Mouse (Mus musculus) stomach, embryonic 16.5 days (tissue): ENCODE data around the gene Col20a1. TPM values are rescaled to one million over a fixed set of nuclear protein-coding genes. Genes with fewer than 3 reads are reported as not detected.
A peak's percentile ranks its signal among the peaks of the same experiment; 100 is the strongest.

Source experiments
- ATAC-seq: fragments of 200-750 bp; cut with Nextera tagmentation; 2 replicates; pipeline ENCODE4 v1.8.0; 2017; ENCODE audit warnings: moderate number of reproducible peaks, moderate TSS enrichment; ENCODE audit not compliant: insufficient read depth, low FRiP score
- H3K27ac ChIP-seq: fragments of 300-500 bp; sonication (generic); 2 replicates; pipeline ENCODE4 v1.5.1; 2014; ENCODE audit warnings: low read length
- H3K27me3 ChIP-seq: fragments of 300-500 bp; sonication (generic); 2 replicates; pipeline ENCODE4 v1.6.1; 2014; ENCODE audit warnings: low read length, control low read depth, mixed read lengths; ENCODE audit not compliant: control insufficient read depth, insufficient read depth
- H3K36me3 ChIP-seq: fragments of 300-500 bp; sonication (generic); 2 replicates; pipeline ENCODE4 v1.6.1; 2014; ENCODE audit warnings: low read length; ENCODE audit not compliant: control insufficient read depth, insufficient read depth
- H3K4me1 ChIP-seq: fragments of 300-500 bp; sonication (generic); 2 replicates; pipeline ENCODE4 v1.6.1; 2014; ENCODE audit warnings: low read length, control low read depth, mixed read lengths; ENCODE audit not compliant: control insufficient read depth, insufficient read depth
- H3K4me2 ChIP-seq: fragments of 300-500 bp; sonication (generic); 2 replicates; pipeline ENCODE4 v1.6.1; 2014; ENCODE audit warnings: low read depth, low read length, mixed read lengths
- H3K4me3 ChIP-seq: fragments of 300-500 bp; sonication (generic); replicated peaks from 2 replicates; pipeline ENCODE4 v1.5.1; 2014; ENCODE audit warnings: mild to moderate bottlenecking, low read length
- H3K9ac ChIP-seq: fragments of 300-500 bp; sonication (generic); 2 replicates; pipeline ENCODE4 v1.6.1; 2014; ENCODE audit warnings: low read length
- H3K9me3 ChIP-seq: fragments of 300-500 bp; sonication (generic); replicated peaks from 2 replicates; pipeline ENCODE4 v1.6.1; 2016; ENCODE audit warnings: low read length, control low read depth; ENCODE audit not compliant: control insufficient read depth
- WGBS: fragments of 180-500 bp; shearing (Covaris S2); extraction: QIAGEN DNeasy Blood & Tissue Kit; methylation state at CpG from one replicate; pipeline ENCODE4 v1.1.7; 2014; 5-methylcytosine and 5-hydroxymethylcytosine counted together
- polyA plus RNA-seq: library from polyadenylated mRNA; unstranded; fragments of >200 nt; fragmentation: Nextera tagmentation; extraction: Ambion mirVana; gene quantifications from 2 replicates; pipeline ENCODE4 v1.2.1, GENCODE M21; 2015

The Col20a1 gene
- polyA plus RNA-seq, 1 experiment from 2014 or later, result 0.94 TPM

DNA sequence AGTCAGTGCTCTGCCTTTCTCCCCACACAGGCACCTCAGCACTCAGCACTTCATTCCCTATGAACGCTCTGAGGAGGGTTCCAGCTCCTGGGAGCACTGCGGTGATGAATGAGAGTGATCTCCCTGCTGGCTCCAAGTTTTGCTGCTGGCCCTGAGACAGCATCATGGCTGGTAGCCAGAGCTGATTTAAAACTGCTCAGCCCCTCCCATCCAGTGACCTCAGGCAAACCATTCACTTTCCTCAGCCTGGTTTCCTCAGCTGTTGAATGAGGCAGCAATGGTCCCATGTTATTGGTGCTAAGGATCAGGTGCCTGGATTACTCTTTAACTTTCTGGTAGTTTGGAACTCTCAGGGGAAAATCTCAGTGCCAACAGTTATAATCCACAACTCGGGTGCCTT, 57.1 kb downstream of the Col20a1 start, which contains the start of gene Chrna4:
Gene Chrna4 (minus strand): TSS at position 110 of the 400 bp plus-strand sequence.
- no peak within 1 kb of the TSS for H3K27ac ChIP-seq
- no peak within 1 kb of the TSS for H3K4me2 ChIP-seq
- peaks cover 25% of the 10 kb centered on the region for H3K27me3 ChIP-seq
- WGBS, result 32% methylated on average over 3 of the region's 3 CpGs
- no peaks in the 10 kb centered on the region for H3K36me3 ChIP-seq
- peak; percentile 28; the same call in 1 of the 2 replicates for ATAC-seq
- H3K9me3 ChIP-seq, result no peaks in the 10 kb centered on the region
- no peak within 1 kb of the TSS for H3K4me3 ChIP-seq
- peaks cover 16% of the 10 kb centered on the region; the same call in 1 of the 2 replicates for H3K4me1 ChIP-seq
- no peak within 1 kb of the TSS for H3K9ac ChIP-seq

DNA sequence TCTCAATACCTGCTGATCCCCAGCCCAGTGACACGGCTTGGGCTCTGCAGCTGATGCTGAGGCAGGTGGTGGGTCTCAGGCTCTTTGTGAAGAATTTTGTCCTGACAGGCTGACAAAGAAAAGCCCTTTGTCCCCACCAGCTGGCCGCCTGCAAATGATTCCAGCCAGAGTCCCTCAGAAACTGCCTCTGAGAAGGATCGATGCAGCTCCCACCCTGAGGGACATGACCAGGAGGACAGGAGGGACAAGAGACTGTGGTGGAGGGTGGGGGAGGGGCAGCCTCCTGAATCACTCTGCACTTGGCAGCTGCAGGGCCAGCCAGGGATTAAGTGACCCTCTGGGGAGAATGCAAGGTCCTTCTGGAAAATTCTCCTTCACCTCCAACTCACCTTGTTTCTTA, 57.7 kb downstream of the Col20a1 start:
- Histone ChIP-seq H3K4me1 (peaks cover 12% of the 10 kb centered on the region; the same call in 1 of the 2 replicates), H3K9me3 (no peaks in the 10 kb centered on the region), H3K4me2 (no peak overlapping the region), H3K27me3 (peaks cover 23% of the 10 kb centered on the region), H3K36me3 (no peaks in the 10 kb centered on the region), H3K4me3 (no peak overlapping the region), H3K9ac (no peak overlapping the region), H3K27ac (no peak overlapping the region)
- no peak for ATAC-seq
- WGBS, result 20% methylated on average over 3 of the region's 3 CpGs

DNA sequence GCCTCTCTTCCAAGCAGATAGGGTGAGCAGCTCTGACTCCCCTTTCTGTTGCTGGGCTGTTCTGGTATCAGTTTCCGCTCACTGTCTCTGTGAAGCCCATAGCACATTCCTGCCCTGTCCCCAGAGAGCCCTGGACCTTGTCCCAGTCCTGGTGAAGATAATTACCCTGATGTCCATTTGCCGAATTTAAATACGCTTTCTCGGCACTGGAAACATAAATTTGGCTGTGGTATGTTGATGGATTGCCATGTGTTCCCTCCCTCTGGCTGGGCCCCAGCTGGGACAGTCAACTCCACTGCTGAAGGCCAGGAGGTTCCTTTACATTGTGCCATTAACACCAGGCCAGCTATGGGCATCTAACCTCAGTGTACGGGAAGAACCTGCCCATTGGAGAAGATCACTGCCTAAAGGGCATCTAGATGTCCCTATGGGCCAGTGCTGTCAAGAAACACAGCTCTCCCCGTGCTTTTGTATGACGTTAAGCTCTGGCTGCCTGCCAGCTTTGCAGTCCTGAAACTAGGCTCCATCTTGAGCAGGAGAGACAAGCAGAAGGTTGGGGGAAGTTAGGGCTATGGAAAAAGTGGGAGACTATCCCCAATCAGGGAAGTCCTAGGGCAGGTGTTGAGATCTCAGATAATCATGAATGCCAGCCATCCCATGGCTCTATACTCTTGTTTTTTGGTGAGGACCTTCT, 62.1 kb downstream of the Col20a1 start:
- no peak for ATAC-seq
- Histone ChIP-seq H3K4me1 (0 out of 2 replicates have a peak, but pooled peaks cover 5% of the 10 kb centered on the region), H3K9ac (no peak overlapping the region), H3K4me3 (no peak overlapping the region), H3K4me2 (no peak overlapping the region), H3K27me3 (no peaks in the 10 kb centered on the region), H3K27ac (no peak overlapping the region), H3K36me3 (no peaks in the 10 kb centered on the region), H3K9me3 (no peaks in the 10 kb centered on the region)
- WGBS, result 43% methylated on average over 7 of the region's 7 CpGs

DNA sequence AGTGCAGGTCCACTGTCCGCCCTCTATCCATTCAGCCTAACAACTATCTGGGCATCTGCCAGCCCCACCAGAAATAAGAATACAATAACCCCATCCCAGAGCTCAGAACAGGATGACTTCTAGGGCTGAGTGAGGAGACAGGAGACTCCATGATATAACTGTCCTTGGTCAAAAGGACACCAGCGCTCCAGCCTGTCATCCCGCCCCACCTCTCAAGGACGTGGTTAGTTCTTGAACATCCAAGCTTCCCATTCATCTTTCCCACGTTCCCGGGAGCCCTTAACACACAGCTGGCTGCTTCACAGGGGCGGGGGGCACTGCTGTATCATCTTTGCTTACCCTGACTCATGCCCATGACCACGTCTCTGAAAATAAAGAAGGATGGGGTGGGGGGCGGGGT, 62.7 kb downstream of the Col20a1 start:
- no peak overlapping the region for H3K4me2 ChIP-seq
- no peak for ATAC-seq
- H3K36me3 ChIP-seq, result no peaks in the 10 kb centered on the region
- H3K9me3 ChIP-seq, result no peaks in the 10 kb centered on the region
- 0 out of 2 replicates have a peak, but pooled peaks cover 2% of the 10 kb centered on the region for H3K4me1 ChIP-seq
- H3K27me3 ChIP-seq, result no peaks in the 10 kb centered on the region
- WGBS, result 77% methylated on average over 9 of the region's 9 CpGs
- no peak overlapping the region for H3K27ac ChIP-seq
- H3K9ac ChIP-seq, result no peak overlapping the region
- no peak overlapping the region for H3K4me3 ChIP-seq

DNA sequence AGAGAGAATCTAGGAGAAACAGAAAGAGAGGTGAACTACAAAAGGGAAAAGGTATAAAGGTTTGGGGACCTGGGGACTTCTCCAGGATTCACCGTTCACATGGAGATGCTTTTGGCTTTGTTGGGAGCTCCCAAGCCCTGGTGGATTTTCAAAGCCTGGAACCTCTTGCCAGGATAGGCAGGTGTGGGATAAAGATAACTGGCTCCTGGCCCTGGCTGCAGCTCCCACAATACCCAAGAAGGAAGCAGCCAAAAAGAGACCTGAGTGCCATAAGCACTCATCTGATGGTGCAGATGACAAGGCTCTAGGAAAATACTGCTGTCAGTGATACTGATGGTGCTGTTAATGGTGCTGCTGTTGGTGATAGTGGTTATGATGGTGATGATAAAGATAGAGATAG, 65.8 kb downstream of the Col20a1 start:
- Histone ChIP-seq H3K4me1 (no peaks in the 10 kb centered on the region), H3K9ac (no peak overlapping the region), H3K4me2 (no peak overlapping the region), H3K9me3 (no peaks in the 10 kb centered on the region), H3K27ac (no peak overlapping the region), H3K27me3 (no peaks in the 10 kb centered on the region), H3K36me3 (no peaks in the 10 kb centered on the region), H3K4me3 (no peak overlapping the region)
- 89% methylated on average over 1 of the region's 1 CpGs for WGBS
- no peak for ATAC-seq

DNA sequence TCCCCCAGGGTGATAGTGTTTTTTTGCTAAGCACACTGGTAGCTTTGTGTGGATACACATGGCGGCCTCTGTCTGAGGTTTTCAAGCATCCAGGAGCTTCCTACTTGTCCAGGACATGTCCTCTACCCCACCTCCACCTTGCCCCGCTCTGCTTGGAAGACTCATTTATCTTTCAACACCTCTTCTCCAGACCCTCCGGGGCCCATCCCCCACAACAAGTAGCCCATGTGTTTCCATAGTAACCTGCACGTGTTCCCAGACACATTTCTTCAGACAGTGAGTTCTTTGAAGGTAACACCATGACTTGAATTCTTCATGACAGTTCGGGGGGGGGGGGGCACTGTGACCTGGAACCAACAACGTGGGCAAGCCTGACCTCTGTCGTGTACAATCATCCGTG, 71.0 kb downstream of the Col20a1 start:
- no peak for ATAC-seq

DNA sequence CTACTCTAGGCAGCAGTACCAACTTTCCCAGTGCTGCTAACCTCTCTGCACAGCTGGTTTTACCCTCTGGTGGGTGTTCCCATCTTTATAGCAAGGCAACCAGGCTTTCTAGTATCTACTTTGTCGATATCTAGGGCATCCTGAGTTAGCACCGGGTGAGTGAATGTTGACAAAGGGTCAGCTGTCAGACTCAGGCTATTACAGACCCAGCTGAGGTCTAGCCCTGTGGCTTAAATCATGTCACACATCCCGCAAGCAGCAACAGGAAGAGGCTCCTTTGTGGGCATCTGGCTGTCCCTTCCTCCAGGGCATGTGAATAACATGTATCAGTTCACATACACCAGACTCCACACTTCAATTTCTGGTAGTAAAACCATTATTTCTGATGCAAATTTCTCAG, 71.9 kb downstream of the Col20a1 start:
- no peak overlapping the region for H3K4me2 ChIP-seq
- ATAC-seq, result no peak
- H3K27ac ChIP-seq, result no peak overlapping the region
- WGBS, result 31% methylated on average over 3 of the region's 3 CpGs
- no peak overlapping the region for H3K4me3 ChIP-seq
- no peaks in the 10 kb centered on the region for H3K9me3 ChIP-seq
- no peaks in the 10 kb centered on the region for H3K36me3 ChIP-seq
- H3K4me1 ChIP-seq, result no peaks in the 10 kb centered on the region
- no peak overlapping the region for H3K9ac ChIP-seq
- no peaks in the 10 kb centered on the region for H3K27me3 ChIP-seq

More for the DNA sequence above, 71.0 kb downstream of the Col20a1 start:
- WGBS, result 40% methylated on average over 8 of the region's 8 CpGs
- H3K27me3 ChIP-seq, result no peaks in the 10 kb centered on the region
- H3K4me1 ChIP-seq, result no peaks in the 10 kb centered on the region
- no peaks in the 10 kb centered on the region for H3K36me3 ChIP-seq
- no peak overlapping the region for H3K27ac ChIP-seq
- no peaks in the 10 kb centered on the region for H3K9me3 ChIP-seq
- no peak overlapping the region for H3K9ac ChIP-seq
- H3K4me2 ChIP-seq, result no peak overlapping the region
- H3K4me3 ChIP-seq, result no peak overlapping the region

DNA sequence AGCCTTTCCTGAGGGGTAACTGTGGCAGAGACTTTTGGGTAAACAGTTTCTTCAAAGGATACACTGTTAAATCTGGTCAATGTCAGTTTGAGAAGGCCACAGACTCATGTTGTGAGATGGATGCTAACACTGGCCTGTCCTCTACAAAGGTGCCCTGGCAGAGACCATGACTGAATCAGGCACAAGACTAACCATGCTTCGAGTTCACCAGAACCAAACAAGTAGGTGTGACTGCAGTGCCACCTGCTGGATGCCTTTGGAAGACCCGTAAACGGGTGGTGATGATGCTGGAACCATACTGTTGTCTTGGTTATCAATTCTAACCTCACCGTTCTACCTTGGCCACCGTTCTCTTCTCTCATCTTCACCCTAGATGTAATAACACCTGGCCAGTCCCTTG, 73.8 kb downstream of the Col20a1 start:
- Histone ChIP-seq H3K4me1 (no peaks in the 10 kb centered on the region), H3K27ac (no peak overlapping the region), H3K4me2 (no peak overlapping the region), H3K27me3 (no peaks in the 10 kb centered on the region), H3K4me3 (no peak overlapping the region), H3K9me3 (no peaks in the 10 kb centered on the region), H3K36me3 (no peaks in the 10 kb centered on the region), H3K9ac (no peak overlapping the region)
- WGBS, result 15% methylated on average over 5 of the region's 5 CpGs
- peak; percentile 76; the same call in 1 of the 2 replicates for ATAC-seq

DNA sequence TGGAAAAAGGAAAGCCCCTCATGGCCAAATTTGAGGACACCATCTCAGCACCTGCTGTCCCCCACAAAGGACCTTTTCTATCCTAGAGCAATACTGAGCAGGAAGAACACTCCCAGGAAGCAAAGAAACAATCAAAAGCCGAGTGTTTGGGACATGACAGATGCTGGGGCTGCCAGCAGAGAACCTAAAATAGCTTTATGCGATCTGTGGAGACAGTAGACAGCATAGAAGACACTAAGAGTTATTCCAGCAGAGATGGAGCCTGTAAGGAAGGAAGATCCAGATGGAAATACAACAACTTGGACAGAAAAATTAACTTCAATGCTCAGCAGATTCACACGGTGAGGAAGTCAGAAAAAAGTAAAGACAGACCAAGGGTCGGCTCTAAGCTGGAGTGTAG, 79.5 kb downstream of the Col20a1 start:
- H3K9ac ChIP-seq, result no peak overlapping the region
- 37% methylated on average over 4 of the region's 4 CpGs for WGBS
- no peak overlapping the region for H3K27ac ChIP-seq
- H3K4me2 ChIP-seq, result no peak overlapping the region
- ATAC-seq, result no peak
- H3K4me3 ChIP-seq, result no peak overlapping the region
- no peaks in the 10 kb centered on the region for H3K36me3 ChIP-seq
- no peaks in the 10 kb centered on the region for H3K27me3 ChIP-seq
- no peaks in the 10 kb centered on the region for H3K9me3 ChIP-seq
- no peaks in the 10 kb centered on the region for H3K4me1 ChIP-seq
